Comparison of ENCODE assay signal across 11 mouse cellular contexts in the genomic region with DNA sequence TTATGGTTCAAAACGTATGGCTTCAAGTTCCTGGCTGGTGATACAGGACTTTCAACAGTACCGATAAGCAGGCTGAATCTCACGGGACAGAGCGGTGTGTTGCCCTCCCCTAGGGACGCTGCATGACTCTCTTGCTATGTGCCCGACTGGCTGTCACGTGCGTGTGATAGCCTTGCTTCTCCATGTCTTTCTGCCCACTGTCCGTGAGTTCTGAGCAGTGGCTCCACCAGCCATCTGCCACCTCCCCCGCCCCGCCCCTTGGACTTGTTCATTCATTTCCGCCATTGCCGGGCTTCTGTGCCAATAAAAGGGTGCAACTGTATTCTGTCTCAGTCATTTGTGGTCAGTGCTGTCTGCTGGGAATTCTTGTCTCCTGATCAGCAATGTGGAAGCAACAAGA.
A peak's percentile ranks its signal among the peaks of the same experiment; 100 is the strongest.
DNase-seq lines count a peak whose midpoint lies in the region; ATAC-seq and TF ChIP-seq lines count a peak whose summit lies in the region.
"Had no signal": no experiment of that assay in that cellular context is flagged by ENCODE, and none has a peak within 500 bp of the region (broad histone marks: within the 10 kb centered on the region; RNA-seq: fewer than 3 reads in every experiment).

No protein-coding gene starts in this region.

- no peaks in the 10 kb centered on the region for H3K9me3 ChIP-seq in forebrain, embryonic 14.5 days (replicated peaks; ENCODE audit: control insufficient read depth, low read length)
- no peaks in the 10 kb centered on the region for H3K9me3 ChIP-seq in forebrain, embryonic 15.5 days
- H3K9me3 ChIP-seq: heart, embryonic 15.5 days; limb, embryonic 13.5 days had no signal

- no peaks in the 10 kb centered on the region for H3K27me3 ChIP-seq in forebrain, embryonic 14.5 days (replicated peaks; ENCODE audit: control insufficient read depth, insufficient read depth, low read length)
- H3K27me3 ChIP-seq in forebrain, embryonic 15.5 days, result no peaks in the 10 kb centered on the region
- H3K27me3 ChIP-seq: heart, embryonic 15.5 days; limb, embryonic 13.5 days had no signal

- no peak overlapping the region for H3K4me2 ChIP-seq in forebrain, embryonic 14.5 days (ENCODE audit: low read length)
- H3K4me2 ChIP-seq in forebrain, embryonic 15.5 days (replicated peaks), result no peak overlapping the region
- H3K4me2 ChIP-seq: heart, embryonic 15.5 days; limb, embryonic 13.5 days had no signal

- no peaks in the 10 kb centered on the region for H3K36me3 ChIP-seq in forebrain, embryonic 14.5 days (ENCODE audit: control insufficient read depth, insufficient read depth, low read length)
- no peaks in the 10 kb centered on the region for H3K36me3 ChIP-seq in forebrain, embryonic 15.5 days
- H3K36me3 ChIP-seq: heart, embryonic 15.5 days; limb, embryonic 13.5 days had no signal

- H3K9ac ChIP-seq in forebrain, embryonic 14.5 days (ENCODE audit: low read length), result no peak overlapping the region
- no peak overlapping the region for H3K9ac ChIP-seq in forebrain, embryonic 15.5 days (replicated peaks)
- H3K9ac ChIP-seq: heart, embryonic 15.5 days; limb, embryonic 13.5 days had no signal

- 0 out of 2 replicates have a peak, but pooled peaks have one; percentile 16 for ATAC-seq in forebrain, embryonic 14.5 days
- no peak for ATAC-seq in forebrain, embryonic 15.5 days (replicated peaks)
- ATAC-seq in megakaryocyte progenitor cell, adult 5-6 weeks (replicated peaks; ENCODE audit: poor library complexity), result peak; percentile 49

- 81% methylated on average over 13 of the region's 13 CpGs for whole genome bisulfite sequencing in forebrain, embryonic 14.5 days
- 74% methylated on average over 13 of the region's 13 CpGs for WGBS in forebrain, embryonic 15.5 days
- WGBS in lung, adult 2 months, result 55% methylated on average over 13 of the region's 13 CpGs

- no peak for TF ChIP-seq POLR2A in lung, adult 2 months (IDR thresholded peaks at IDR 0.05; ENCODE audit: borderline replicate concordance, extremely low read depth, low read depth, low read length)

- H3K4me1 ChIP-seq in forebrain, embryonic 14.5 days (ENCODE audit: control insufficient read depth, insufficient read depth, low read length), result peaks cover 11% of the 10 kb centered on the region
- H3K4me1 ChIP-seq in forebrain, embryonic 15.5 days, result peaks cover 14% of the 10 kb centered on the region
- H3K4me1 ChIP-seq in lung, adult 2 months (ENCODE audit: control insufficient read depth, insufficient read depth, low read length), result peaks cover under 1% of the 10 kb centered on the region; the same call in 1 of the 2 replicates

- H3K4me3 ChIP-seq in forebrain, embryonic 14.5 days (ENCODE audit: low read depth, low read length), result no peak overlapping the region
- H3K4me3 ChIP-seq in forebrain, embryonic 15.5 days, result no peak overlapping the region
- no peak overlapping the region for H3K4me3 ChIP-seq in lung, adult 2 months (replicated peaks; ENCODE audit: extremely low read depth, low read depth, low read length)
- H3K4me3 ChIP-seq: heart, embryonic 15.5 days; limb, embryonic 13.5 days had no signal

- DNase-seq in forebrain, embryonic 14.5 days (ENCODE audit: low spot score), result no peak
- peak; percentile 18 to 39 for DNase-seq in lung, postnatal 4 days
- no peak for DNase-seq in lung, adult 2 months
- DNase-seq in cerebellum, adult 9-10 months, result peak; percentile 4
- no peak for DNase-seq in neural tube, embryonic 10.5 days (ENCODE audit: extremely low spot score, low spot score)
- no peak for DNase-seq in right cerebral cortex, postnatal 25 days

- TF ChIP-seq CTCF in lung, adult 2 months (IDR thresholded peaks at IDR 0.05; ENCODE audit: insufficient read depth, low read length), result no peak

- H3K27ac ChIP-seq in forebrain, embryonic 14.5 days (ENCODE audit: low read depth, low read length), result no peak overlapping the region
- no peak overlapping the region for H3K27ac ChIP-seq in forebrain, embryonic 15.5 days (replicated peaks)
- H3K27ac ChIP-seq: heart, embryonic 15.5 days; kidney, postnatal 0 days; limb, embryonic 13.5 days had no signal

Comparison
In these comparisons a context has a peak if more than half of its experiments do, and no peak if none do; other contexts are left out.
1. DNase-seq: peak in lung, postnatal 4 days (2 of 2) and cerebellum, adult 9-10 months (single experiment); none in forebrain, embryonic 14.5 days (single experiment), lung, adult 2 months (single experiment), neural tube, embryonic 10.5 days (single experiment) and right cerebral cortex, postnatal 25 days (single experiment).